Mouse (Mus musculus) thymus, adult 18-20 months (tissue): ENCODE measurements around the gene Snx4.
A peak's percentile ranks its signal among the peaks of the same experiment; 100 is the strongest.

Experiments
- DNase-seq, 2 experiments: peaks; one replicate each; pipeline ENCODE4 v3.0.0; 2022; ENCODE audit warnings: mixed read lengths in 2 of 2

Gene Snx4

GRCm38 (mm10) chr16:33283079-33283478 lies 31.8 kb downstream of the Snx4 start:
- DNase-seq: no peak

GRCm38 (mm10) chr16:33288536-33288935 lies 37.3 kb downstream of the Snx4 start:
- no peak for DNase-seq

- no peak for DNase-seq
Observed at GRCm38 (mm10) chr16:33289981-33290380, 38.7 kb downstream of the Snx4 start.

GRCm38 (mm10) chr16:33292241-33292640 lies 41.0 kb downstream of the Snx4 start:
- no peak for DNase-seq

- no peak for DNase-seq
Observed at GRCm38 (mm10) chr16:33294681-33295080, 43.4 kb downstream of the Snx4 start.

GRCm38 (mm10) chr16:33295321-33295720 lies 44.1 kb downstream of the Snx4 start:
- no peak for DNase-seq

- DNase-seq: no peak
Observed at GRCm38 (mm10) chr16:33297493-33297892, 46.3 kb downstream of the Snx4 start.

GRCm38 (mm10) chr16:33306633-33307070 lies 55.4 kb downstream of the Snx4 start:
- DNase-seq: peak; percentile 11 to 33

GRCm38 (mm10) chr16:33307761-33308160 lies 56.5 kb downstream of the Snx4 start:
- DNase-seq: no peak

- DNase-seq: no peak
Observed at GRCm38 (mm10) chr16:33309066-33309465, 57.8 kb downstream of the Snx4 start.

GRCm38 (mm10) chr16:33315611-33316010 lies 64.4 kb downstream of the Snx4 start:
- DNase-seq: no peak

- no peak for DNase-seq
Observed at GRCm38 (mm10) chr16:33317646-33318045, 66.4 kb downstream of the Snx4 start.

GRCm38 (mm10) chr16:33318059-33318458 lies 66.8 kb downstream of the Snx4 start:
- no peak for DNase-seq

- DNase-seq: no peak
Observed at GRCm38 (mm10) chr16:33325704-33326455, 74.6 kb downstream of the Snx4 start.

- no peak for DNase-seq
Observed at GRCm38 (mm10) chr16:33326589-33326988, 75.3 kb downstream of the Snx4 start.

- DNase-seq: no peak
Observed at GRCm38 (mm10) chr16:33327101-33327500, 75.9 kb downstream of the Snx4 start.

GRCm38 (mm10) chr16:33333015-33333414 lies 81.8 kb downstream of the Snx4 start:
- no peak for DNase-seq

- peak; percentile 60 to 70 for DNase-seq
Observed at GRCm38 (mm10) chr16:33337177-33337576, 85.9 kb downstream of the Snx4 start.

GRCm38 (mm10) chr16:33337681-33338080 lies 86.4 kb downstream of the Snx4 start:
- DNase-seq: no peak

- DNase-seq: no peak
Observed at GRCm38 (mm10) chr16:33338492-33338891, 87.2 kb downstream of the Snx4 start.

- DNase-seq: no peak
Observed at GRCm38 (mm10) chr16:33339476-33339875, 88.2 kb downstream of the Snx4 start.

- DNase-seq: no peak
Observed at GRCm38 (mm10) chr16:33342356-33342755, 91.1 kb downstream of the Snx4 start.

- no peak for DNase-seq
Observed at GRCm38 (mm10) chr16:33343106-33343505, 91.9 kb downstream of the Snx4 start.

- DNase-seq: peak in 1 of 2 experiments; percentile 53
Observed at GRCm38 (mm10) chr16:33343601-33344000, 92.4 kb downstream of the Snx4 start.

- DNase-seq: no peak
Observed at GRCm38 (mm10) chr16:33344379-33344778, 93.1 kb downstream of the Snx4 start.
